Mouse (Mus musculus): Measurements from ENCODE around the gene Gm10840. TPM values are rescaled to one million over a fixed set of nuclear protein-coding genes. Genes with fewer than 3 reads are reported as not detected.

Gm10840 gene
- polyA plus RNA-seq, 1 experiment from 2014 or later = 0.78 TPM

Other genes starting within 250 kb of the Gm10840 start
- 13.2 and 16.3 TPM in 2 replicates for gene Cyb561, start 207.5 kb upstream of the Gm10840 start, polyA plus RNA-seq (2016; fragmentation: Nextera tagmentation; extraction: Ambion mirVana)
- 1.2 and 1.4 TPM in 2 replicates for gene Ace, start 192.9 kb upstream of the Gm10840 start, polyA plus RNA-seq (2016; fragmentation: Nextera tagmentation; extraction: Ambion mirVana)
- not detected in 2 replicates for gene Ace3, start 166.2 kb upstream of the Gm10840 start, polyA plus RNA-seq (2016; fragmentation: Nextera tagmentation; extraction: Ambion mirVana)
- gene Kcnh6, start 152.7 kb upstream of the Gm10840 start, polyA plus RNA-seq (2016; fragmentation: Nextera tagmentation; extraction: Ambion mirVana) = 0.50 and 0.56 TPM in 2 replicates
- 122 and 126 TPM in 2 replicates for gene Dcaf7, start 124.0 kb upstream of the Gm10840 start, polyA plus RNA-seq (2016; fragmentation: Nextera tagmentation; extraction: Ambion mirVana)
- 9.8 and 10.4 TPM in 2 replicates for gene Taco1, start 94.8 kb upstream of the Gm10840 start, polyA plus RNA-seq (2016; fragmentation: Nextera tagmentation; extraction: Ambion mirVana)
- gene Map3k3, start 76.2 kb upstream of the Gm10840 start, polyA plus RNA-seq (2016; fragmentation: Nextera tagmentation; extraction: Ambion mirVana) = 25.4 and 25.8 TPM in 2 replicates
- gene Limd2, start within 50 bp of the Gm10840 start, polyA plus RNA-seq (2016; fragmentation: Nextera tagmentation; extraction: Ambion mirVana) = 278 and 309 TPM in 2 replicates
- gene Strada, start 41.3 kb downstream of the Gm10840 start, polyA plus RNA-seq (2016; fragmentation: Nextera tagmentation; extraction: Ambion mirVana) = 33.6 and 40.9 TPM in 2 replicates
- 79.2 and 85.9 TPM in 2 replicates for gene Ccdc47, start 55.5 kb downstream of the Gm10840 start, polyA plus RNA-seq (2016; fragmentation: Nextera tagmentation; extraction: Ambion mirVana)
- gene Ddx42, start 56.1 kb downstream of the Gm10840 start, polyA plus RNA-seq (2016; fragmentation: Nextera tagmentation; extraction: Ambion mirVana) = 113 and 120 TPM in 2 replicates
- 56.5 and 58.0 TPM in 2 replicates for gene Ftsj3, start 95.2 kb downstream of the Gm10840 start, polyA plus RNA-seq (2016; fragmentation: Nextera tagmentation; extraction: Ambion mirVana)
- 321 and 324 TPM in 2 replicates for gene Psmc5, start 95.3 kb downstream of the Gm10840 start, polyA plus RNA-seq (2016; fragmentation: Nextera tagmentation; extraction: Ambion mirVana)
- 23.9 and 24.1 TPM in 2 replicates for gene Smarcd2, start 112.1 kb downstream of the Gm10840 start, polyA plus RNA-seq (2016; fragmentation: Nextera tagmentation; extraction: Ambion mirVana)
- gene Tcam1, start 115.8 kb downstream of the Gm10840 start, polyA plus RNA-seq (2016; fragmentation: Nextera tagmentation; extraction: Ambion mirVana) = 0.17 and 0.24 TPM in 2 replicates
- gene Gh, start 141.0 kb downstream of the Gm10840 start, polyA plus RNA-seq (2016; fragmentation: Nextera tagmentation; extraction: Ambion mirVana) = not detected in 2 replicates
- 0.76 and 1.0 TPM in 2 replicates for gene Cd79b, start 153.9 kb downstream of the Gm10840 start, polyA plus RNA-seq (2016; fragmentation: Nextera tagmentation; extraction: Ambion mirVana)
- not detected in 2 replicates for gene Scn4a, start 192.4 kb downstream of the Gm10840 start, polyA plus RNA-seq (2016; fragmentation: Nextera tagmentation; extraction: Ambion mirVana)
- gene Prr29, start 204.6 kb downstream of the Gm10840 start, polyA plus RNA-seq (2016; fragmentation: Nextera tagmentation; extraction: Ambion mirVana) = not detected in 2 replicates
- gene Icam2, start 227.2 kb downstream of the Gm10840 start, polyA plus RNA-seq (2016; fragmentation: Nextera tagmentation; extraction: Ambion mirVana) = 8.7 and 12.5 TPM in 2 replicates

Measured in midbrain, embryonic 12.5 days (tissue).